In the genomic region with DNA sequence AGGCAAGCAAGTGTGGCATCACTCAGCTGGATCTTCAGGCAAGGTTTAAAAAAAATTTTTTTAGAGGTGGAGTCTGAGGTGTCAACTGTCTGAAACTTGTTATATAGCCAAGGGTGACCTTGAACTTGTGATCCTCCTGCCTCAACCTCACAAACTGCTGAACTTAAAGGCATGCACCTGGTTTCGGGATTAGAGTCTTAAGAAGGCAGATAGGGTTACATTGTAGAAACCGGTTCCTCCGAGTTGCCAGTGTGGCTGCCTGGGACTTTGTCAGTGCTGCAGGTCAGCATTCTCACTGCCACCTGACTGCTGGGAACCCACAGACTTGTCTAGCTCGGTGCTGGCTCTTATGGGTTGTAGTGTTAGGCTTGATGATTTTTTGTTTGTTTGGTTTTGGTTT, we compare ENCODE assay signal across 22 mouse cellular contexts. TPM values are rescaled to one million over a fixed set of nuclear protein-coding genes. Genes with fewer than 3 reads are reported as not detected.
"Had no signal": no experiment of that assay in that cellular context is flagged by ENCODE, and none has a peak within 500 bp of the region (broad histone marks: within the 10 kb centered on the region; RNA-seq: fewer than 3 reads in every experiment).

No protein-coding gene starts in this region.

- H3K27me3 ChIP-seq: lung, embryonic 15.5 days; midbrain, embryonic 13.5 days; midbrain, embryonic 15.5 days; neural tube, embryonic 12.5 days; stomach, embryonic 15.5 days had no signal

- H3K4me3 ChIP-seq: liver, embryonic 15.5 days; lung, embryonic 15.5 days; megakaryocyte, embryonic 14.5 days; midbrain, embryonic 13.5 days; midbrain, embryonic 15.5 days; neural tube, embryonic 12.5 days; stomach, embryonic 15.5 days had no signal

- H3K9ac ChIP-seq: liver, embryonic 15.5 days; liver, postnatal 0 days; lung, embryonic 15.5 days; midbrain, embryonic 13.5 days; midbrain, embryonic 15.5 days; neural tube, embryonic 12.5 days; stomach, embryonic 15.5 days had no signal

- H3K27ac ChIP-seq: liver, embryonic 15.5 days; lung, embryonic 15.5 days; macrophage; midbrain, embryonic 13.5 days; midbrain, embryonic 15.5 days; neural tube, embryonic 12.5 days; stomach, embryonic 15.5 days; stomach, postnatal 0 days had no signal

- H3K4me2 ChIP-seq: liver, embryonic 15.5 days; lung, embryonic 15.5 days; midbrain, embryonic 13.5 days; midbrain, embryonic 15.5 days; neural tube, embryonic 12.5 days; stomach, embryonic 15.5 days had no signal

- H3K9me3 ChIP-seq: liver, embryonic 15.5 days; lung, embryonic 15.5 days; megakaryocyte, embryonic 14.5 days; midbrain, embryonic 13.5 days; midbrain, embryonic 15.5 days; neural tube, embryonic 12.5 days; stomach, embryonic 15.5 days had no signal

- DNase-seq: liver, postnatal 0 days; lung, adult 2 months; lung, postnatal 14 days; lung, postnatal 36 days; right cerebral cortex, postnatal 14 days; right cerebral cortex, postnatal 4 days; thymus, adult 2 months; thymus, postnatal 25 days; thymus, postnatal 4 days had no signal

- ATAC-seq: liver, postnatal 0 days; lung, postnatal 0 days; midbrain, embryonic 13.5 days; midbrain, embryonic 15.5 days had no signal

RNA-seq across cellular contexts. Expression of gene Clcn2, which starts 5.7 kb away (rescaled TPM):
- total RNA-seq: monocyte, adult 5-6 weeks had no signal

RNA-seq across cellular contexts. Expression of gene Chrd, which starts 9.7 kb away (rescaled TPM):
- total RNA-seq: megakaryocyte progenitor cell, adult 5-6 weeks; monocyte, adult 5-6 weeks; neutrophil, adult 5-6 weeks had no signal
- polyA plus RNA-seq: macrophage had no signal

RNA-seq across cellular contexts. Expression of gene Thpo, which starts 11.1 kb away (rescaled TPM):
- total RNA-seq: megakaryocyte progenitor cell, adult 5-6 weeks; monocyte, adult 5-6 weeks; neutrophil, adult 5-6 weeks had no signal
- polyA plus RNA-seq: macrophage had no signal

RNA-seq across cellular contexts. Expression of gene Fam131a, which starts 30.2 kb away (rescaled TPM):
- total RNA-seq: megakaryocyte progenitor cell, adult 5-6 weeks; neutrophil, adult 5-6 weeks had no signal
